Mouse (Mus musculus) T-helper 2 cell (primary cell): ENCODE data around the gene Gm28048.

Experiments used
- in situ Hi-C: fragments of 300-600 bp; cut with MboI, MseI; formaldehyde crosslinking; loops from one replicate; pipeline ENCODE4 v1.15.1; 2025; ENCODE audit warnings: high pct_unique_total_duplicates

Gene Gm28048

GRCm38 (mm10) chr11:22813921-22814704 is 167.8 kb downstream of the Gm28048 start:
- in situ Hi-C loops = no loop called here

GRCm38 (mm10) chr11:22813427-22813826 is 168.5 kb downstream of the Gm28048 start:
- in situ Hi-C loops = no loop called here

- in situ Hi-C loops = no loop called here
Observed at GRCm38 (mm10) chr11:22811413-22811812, 170.5 kb downstream of the Gm28048 start.

- in situ Hi-C loops = no loop called here
Observed at GRCm38 (mm10) chr11:22809465-22810096, 172.3 kb downstream of the Gm28048 start.

- in situ Hi-C loops = no loop called here
Observed at GRCm38 (mm10) chr11:22808040-22808439, 173.8 kb downstream of the Gm28048 start.

GRCm38 (mm10) chr11:22805171-22805570 is 176.7 kb downstream of the Gm28048 start:
- in situ Hi-C loops = no loop called here

GRCm38 (mm10) chr11:22799987-22800424 is 181.9 kb downstream of the Gm28048 start:
- in situ Hi-C loops = loop anchor here (10.0 kb wide), 1 partner anchor 155 kb away; no protein-coding TSS in a partner anchor

GRCm38 (mm10) chr11:22798916-22799315 is 183.0 kb downstream of the Gm28048 start:
- in situ Hi-C loops = loop anchor here (10.0 kb wide), 1 partner anchor 156 kb away; no protein-coding TSS in a partner anchor

- in situ Hi-C loops = loop anchor here (10.0 kb wide), 1 partner anchor 160 kb away; no protein-coding TSS in a partner anchor
Observed at GRCm38 (mm10) chr11:22794734-22795133, 187.2 kb downstream of the Gm28048 start.

GRCm38 (mm10) chr11:22793881-22794203 is 188.0 kb downstream of the Gm28048 start:
- in situ Hi-C loops = loop anchor here (10.0 kb wide), 1 partner anchor 161 kb away; no protein-coding TSS in a partner anchor

- in situ Hi-C loops = loop anchor here (10.0 kb wide), 1 partner anchor 161 kb away; no protein-coding TSS in a partner anchor
Observed at GRCm38 (mm10) chr11:22793176-22793880, 188.6 kb downstream of the Gm28048 start.

- in situ Hi-C loops = loop anchor here (10.0 kb wide), 1 partner anchor 163 kb away; no protein-coding TSS in a partner anchor
Observed at GRCm38 (mm10) chr11:22792149-22792548, 189.7 kb downstream of the Gm28048 start.

- in situ Hi-C loops = loop anchor here (10.0 kb wide), 1 partner anchor 163 kb away; no protein-coding TSS in a partner anchor
Observed at GRCm38 (mm10) chr11:22791726-22792125, 190.2 kb downstream of the Gm28048 start.

GRCm38 (mm10) chr11:22787833-22788232 is 194.1 kb downstream of the Gm28048 start:
- in situ Hi-C loops = no loop called here
